Mouse (Mus musculus) intestine, embryonic 16.5 days (tissue): ENCODE data around the gene Arsg. TPM values are rescaled to one million over a fixed set of nuclear protein-coding genes. Genes with fewer than 3 reads are reported as not detected.

Source experiments
- ATAC-seq: fragments of 200-750 bp; cut with Nextera tagmentation; 2 replicates; pipeline ENCODE4 v1.8.0; 2017; ENCODE audit warnings: moderate TSS enrichment, moderate library complexity
- H3K27ac ChIP-seq: fragments of 300-500 bp; sonication (generic); 2 replicates; pipeline ENCODE4 v1.5.1; 2014; ENCODE audit warnings: mild to moderate bottlenecking, low read length
- H3K27me3 ChIP-seq: fragments of 300-500 bp; sonication (generic); replicated peaks from 2 replicates; pipeline ENCODE4 v1.6.1; 2014; ENCODE audit warnings: low read length, control low read depth, mixed read lengths; ENCODE audit not compliant: control insufficient read depth, insufficient read depth
- H3K36me3 ChIP-seq: fragments of 300-500 bp; sonication (generic); 2 replicates; pipeline ENCODE4 v1.6.1; 2014; ENCODE audit warnings: low read length, control low read depth; ENCODE audit not compliant: control insufficient read depth, insufficient read depth
- H3K4me1 ChIP-seq: fragments of 300-500 bp; sonication (generic); 2 replicates; pipeline ENCODE4 v1.6.1; 2014; ENCODE audit warnings: low read length, control low read depth, mixed read lengths; ENCODE audit not compliant: control insufficient read depth, insufficient read depth
- H3K4me2 ChIP-seq: fragments of 300-500 bp; sonication (generic); 2 replicates; pipeline ENCODE4 v1.6.1; 2014; ENCODE audit warnings: low read depth, low read length, control low read depth
- H3K4me3 ChIP-seq: fragments of 300-500 bp; sonication (generic); 2 replicates; pipeline ENCODE4 v1.5.1; 2014; ENCODE audit warnings: mild to moderate bottlenecking, low read length
- H3K9ac ChIP-seq: fragments of 300-500 bp; sonication (generic); 2 replicates; pipeline ENCODE4 v1.6.1; 2014; ENCODE audit warnings: low read depth, low read length
- H3K9me3 ChIP-seq: fragments of 300-500 bp; sonication (generic); 2 replicates; pipeline ENCODE4 v1.6.1; 2016; ENCODE audit warnings: low read length, control low read depth; ENCODE audit not compliant: control insufficient read depth
- WGBS: fragments of 180-500 bp; shearing (Covaris S2); extraction: QIAGEN DNeasy Blood & Tissue Kit; methylation state at CpG from one replicate; pipeline ENCODE4 v1.1.7; 2014; 5-methylcytosine and 5-hydroxymethylcytosine counted together
- polyA plus RNA-seq: library from polyadenylated mRNA; unstranded; fragments of >200 nt; fragmentation: Nextera tagmentation; extraction: Ambion mirVana; gene quantifications from 2 replicates; pipeline ENCODE4 v1.2.1, GENCODE M21; 2015

Arsg gene
- polyA plus RNA-seq, 1 experiment from 2014 or later = 3.1 TPM

- no peaks in the 10 kb centered on the region for H3K27me3 ChIP-seq
- H3K36me3 ChIP-seq = no peaks in the 10 kb centered on the region
- no peaks in the 10 kb centered on the region for H3K9me3 ChIP-seq
- H3K4me3 ChIP-seq = no peak overlapping the region
- no peak overlapping the region for H3K27ac ChIP-seq
- no peak overlapping the region for H3K4me2 ChIP-seq
- no peak overlapping the region for H3K9ac ChIP-seq
- WGBS = 26% methylated on average over 9 of the region's 9 CpGs
- peaks cover 10% of the 10 kb centered on the region for H3K4me1 ChIP-seq
- ATAC-seq = no peak
These were observed 87.7 kb downstream of the Arsg start for GRCm38 (mm10) chr11:109560793-109561257.

GRCm38 (mm10) chr11:109561445-109561844 is 88.3 kb downstream of the Arsg start:
- Histone ChIP-seq H3K4me1 (peaks cover 7% of the 10 kb centered on the region), H3K4me2 (no peak overlapping the region), H3K9ac (no peak overlapping the region), H3K4me3 (no peak overlapping the region), H3K27me3 (no peaks in the 10 kb centered on the region), H3K36me3 (no peaks in the 10 kb centered on the region), H3K27ac (no peak overlapping the region), H3K9me3 (no peaks in the 10 kb centered on the region)
- ATAC-seq = no peak
- WGBS = 55% methylated on average over 3 of the region's 3 CpGs

- WGBS = 70% methylated on average over 4 of the region's 4 CpGs
- Histone ChIP-seq H3K4me2 (no peak overlapping the region), H3K36me3 (no peaks in the 10 kb centered on the region), H3K9me3 (no peaks in the 10 kb centered on the region), H3K27me3 (no peaks in the 10 kb centered on the region), H3K4me1 (peaks cover 4% of the 10 kb centered on the region; the same call in 1 of the 2 replicates), H3K9ac (no peak overlapping the region), H3K4me3 (no peak overlapping the region), H3K27ac (peak overlapping the region; percentile 20; the same call in 1 of the 2 replicates)
- peak; percentile 63; the same call in 1 of the 2 replicates for ATAC-seq
These were observed 90.5 kb downstream of the Arsg start for GRCm38 (mm10) chr11:109563708-109564107.

GRCm38 (mm10) chr11:109564466-109565214 is 91.5 kb downstream of the Arsg start:
- ATAC-seq = no peak

GRCm38 (mm10) chr11:109569007-109569618 is 95.9 kb downstream of the Arsg start:
- H3K27ac ChIP-seq = no peak overlapping the region
- WGBS = 73% methylated on average over 12 of the region's 12 CpGs
- H3K9ac ChIP-seq = no peak overlapping the region
- H3K27me3 ChIP-seq = no peaks in the 10 kb centered on the region
- H3K4me2 ChIP-seq = no peak overlapping the region
- H3K36me3 ChIP-seq = no peaks in the 10 kb centered on the region
- H3K9me3 ChIP-seq = no peaks in the 10 kb centered on the region
- no peak overlapping the region for H3K4me3 ChIP-seq
- H3K4me1 ChIP-seq = no peaks in the 10 kb centered on the region
- no peak for ATAC-seq

More at GRCm38 (mm10) chr11:109564466-109565214, 91.5 kb downstream of the Arsg start:
- Histone ChIP-seq H3K27me3 (no peaks in the 10 kb centered on the region), H3K27ac (no peak overlapping the region), H3K4me1 (peaks cover 4% of the 10 kb centered on the region; the same call in 1 of the 2 replicates), H3K9me3 (no peaks in the 10 kb centered on the region), H3K9ac (no peak overlapping the region), H3K36me3 (no peaks in the 10 kb centered on the region), H3K4me3 (no peak overlapping the region), H3K4me2 (no peak overlapping the region)
- 82% methylated on average over 15 of the region's 15 CpGs for WGBS

- Histone ChIP-seq H3K27ac (no peak overlapping the region), H3K4me1 (no peaks in the 10 kb centered on the region), H3K4me3 (no peak overlapping the region), H3K4me2 (no peak overlapping the region), H3K9ac (no peak overlapping the region), H3K9me3 (no peaks in the 10 kb centered on the region), H3K36me3 (no peaks in the 10 kb centered on the region), H3K27me3 (no peaks in the 10 kb centered on the region)
- WGBS = 69% methylated on average over 7 of the region's 7 CpGs
- ATAC-seq = no peak
These were observed 96.6 kb downstream of the Arsg start for GRCm38 (mm10) chr11:109569809-109570208.

GRCm38 (mm10) chr11:109572051-109572450 is 98.9 kb downstream of the Arsg start:
- Histone ChIP-seq H3K4me3 (no peak overlapping the region), H3K27ac (no peak overlapping the region), H3K9me3 (no peaks in the 10 kb centered on the region), H3K9ac (no peak overlapping the region), H3K27me3 (no peaks in the 10 kb centered on the region), H3K36me3 (no peaks in the 10 kb centered on the region), H3K4me1 (peaks cover 7% of the 10 kb centered on the region; the same call in 1 of the 2 replicates), H3K4me2 (no peak overlapping the region)
- 82% methylated on average over 11 of the region's 11 CpGs for WGBS
- no peak for ATAC-seq

GRCm38 (mm10) chr11:109574604-109575003 is 101.4 kb downstream of the Arsg start:
- no peaks in the 10 kb centered on the region for H3K9me3 ChIP-seq
- no peaks in the 10 kb centered on the region for H3K36me3 ChIP-seq
- no peak overlapping the region for H3K4me3 ChIP-seq
- no peak for ATAC-seq
- H3K9ac ChIP-seq = no peak overlapping the region
- no peak overlapping the region for H3K4me2 ChIP-seq
- H3K27ac ChIP-seq = no peak overlapping the region
- H3K4me1 ChIP-seq = peaks cover 7% of the 10 kb centered on the region; the same call in 1 of the 2 replicates
- H3K27me3 ChIP-seq = no peaks in the 10 kb centered on the region
- 90% methylated on average over 2 of the region's 2 CpGs for whole genome bisulfite sequencing

GRCm38 (mm10) chr11:109575832-109576231 is 102.7 kb downstream of the Arsg start:
- H3K36me3 ChIP-seq = no peaks in the 10 kb centered on the region
- no peak for ATAC-seq
- no peak overlapping the region for H3K4me3 ChIP-seq
- peaks cover 7% of the 10 kb centered on the region; the same call in 1 of the 2 replicates for H3K4me1 ChIP-seq
- no peak overlapping the region for H3K4me2 ChIP-seq
- H3K9ac ChIP-seq = no peak overlapping the region
- H3K27ac ChIP-seq = no peak overlapping the region
- WGBS = 64% methylated on average over 6 of the region's 6 CpGs
- H3K9me3 ChIP-seq = no peaks in the 10 kb centered on the region
- H3K27me3 ChIP-seq = no peaks in the 10 kb centered on the region
